Mouse (Mus musculus) heart, postnatal 10 days (tissue): ENCODE results near the gene Tfip11. TPM values are rescaled to one million over a fixed set of nuclear protein-coding genes. Genes with fewer than 3 reads are reported as not detected.
A peak's percentile ranks its signal among the peaks of the same experiment; 100 is the strongest.
"Not testable (repeated sequence)": the region's sequence is repeated elsewhere in the genome, so short reads cannot be mapped to it uniquely, and the experiment has no call there.

Experiments used
- DNase-seq, 2 experiments: peaks; one replicate each; pipeline ENCODE4 v3.0.0; 2021
- intact Hi-C: fragments of 180-260 bp; cut with DNase I; formaldehyde crosslinking; loops from one replicate; pipeline ENCODE4 v1.15.1; 2025
- total RNA-seq, 2 experiments: library from RNA; stranded (reverse); gene quantifications; 2 replicates each; pipeline ENCODE4 v1.2.3; 2021

The Tfip11 gene
- total RNA-seq, 2 experiments from 2014 or later: 19.2 to 22.0 TPM

GRCm38 (mm10) chr5:112316468-112316867 lies 9.7 kb upstream of the Tfip11 start:
- intact Hi-C loops: loop anchor here (2.0 kb wide), 1 partner anchor 16 kb away; no protein-coding TSS in a partner anchor
- no peak for DNase-seq

- peak; percentile 57 to 61 for DNase-seq
- intact Hi-C loops: loop anchor here (2.0 kb wide), 1 partner anchor 17 kb away; no protein-coding TSS in a partner anchor
Measured at GRCm38 (mm10) chr5:112317328-112317727, 8.8 kb upstream of the Tfip11 start.

- intact Hi-C loops, DNase-seq: not testable (repeated sequence)
Measured at GRCm38 (mm10) chr5:112319343-112319742, 6.8 kb upstream of the Tfip11 start.

- no peak for DNase-seq
- intact Hi-C loops: no loop called here
Measured at GRCm38 (mm10) chr5:112320379-112320778, 5.8 kb upstream of the Tfip11 start.

- peak; percentile 24 to 30 for DNase-seq
- intact Hi-C loops: no loop called here
Measured at GRCm38 (mm10) chr5:112320936-112321335, 5.2 kb upstream of the Tfip11 start.

- no peak for DNase-seq
- intact Hi-C loops: no loop called here
Measured at GRCm38 (mm10) chr5:112321376-112321775, 4.8 kb upstream of the Tfip11 start.

GRCm38 (mm10) chr5:112323246-112323645 lies 2.9 kb upstream of the Tfip11 start:
- intact Hi-C loops: no loop called here
- no peak for DNase-seq

- peak; percentile 38 to 43 for DNase-seq
- intact Hi-C loops: loop anchor here (1.0 kb wide), 1 partner anchor 49 kb away; the partner anchor contains the start of gene Tpst2
Measured at GRCm38 (mm10) chr5:112324637-112325545, 1.3 kb upstream of the Tfip11 start.

- DNase-seq: no peak
- intact Hi-C loops: loop anchor here (1.0 to 2.0 kb wide), 2 partner anchors 16 to 86 kb away; no protein-coding TSS in a partner anchor
Measured at GRCm38 (mm10) chr5:112326446-112327009, 370 bp downstream of the Tfip11 start.

- no peak for DNase-seq
- intact Hi-C loops: loop anchor here (2.0 kb wide), 1 partner anchor 87 kb away; no protein-coding TSS in a partner anchor
Measured at GRCm38 (mm10) chr5:112327854-112328253, 1.7 kb downstream of the Tfip11 start.

- intact Hi-C loops: no loop called here
- DNase-seq: no peak
Measured at GRCm38 (mm10) chr5:112329805-112330564, 3.8 kb downstream of the Tfip11 start.

- peak; percentile 61 to 74 for DNase-seq
- intact Hi-C loops: loop anchor here (1.0 kb wide), 1 partner anchor 95 kb away; no protein-coding TSS in a partner anchor
Measured at GRCm38 (mm10) chr5:112335473-112335872, 9.3 kb downstream of the Tfip11 start.

GRCm38 (mm10) chr5:112337004-112337403 lies 10.8 kb downstream of the Tfip11 start:
- no peak for DNase-seq
- intact Hi-C loops: no loop called here

- intact Hi-C loops: no loop called here
- no peak for DNase-seq
Measured at GRCm38 (mm10) chr5:112339215-112339614, 13.1 kb downstream of the Tfip11 start.

GRCm38 (mm10) chr5:112342463-112343204 lies 16.5 kb downstream of the Tfip11 start, which contains the start of the genes Srrd and Hps4:
Srrd (minus strand) TSS chr5:112343040.
Hps4 (plus strand) TSS chr5:112343083.
- intact Hi-C loops: loop anchor here (1.0 to 5.0 kb wide), 2 partner anchors 16 to 85 kb away; partner anchors contain the start of gene Tfip11
- DNase-seq: peak; percentile 89

GRCm38 (mm10) chr5:112343205-112343595 lies 17.0 kb downstream of the Tfip11 start:
- intact Hi-C loops: loop anchor here (5.0 kb wide), 1 partner anchor 84 kb away; no protein-coding TSS in a partner anchor
- DNase-seq: no peak

- intact Hi-C loops: loop anchor here (5.0 kb wide), 1 partner anchor 83 kb away; no protein-coding TSS in a partner anchor
- no peak for DNase-seq
Measured at GRCm38 (mm10) chr5:112344092-112344960, 18.2 kb downstream of the Tfip11 start.

- intact Hi-C loops: no loop called here
- DNase-seq: peak; percentile 59
Measured at GRCm38 (mm10) chr5:112346211-112346965, 20.2 kb downstream of the Tfip11 start.
